Mouse (Mus musculus) left cerebral cortex, postnatal 25 days (tissue): ENCODE data around the gene 9030025P20Rik. TPM values are rescaled to one million over a fixed set of nuclear protein-coding genes. Genes with fewer than 3 reads are reported as not detected.
"Not testable (repeated sequence)": the region's sequence is repeated elsewhere in the genome, so short reads cannot be mapped to it uniquely, and the experiment has no call there.

Experiments
- DNase-seq, 2 experiments: peaks; one replicate each; pipeline ENCODE4 v3.0.0; 2022; ENCODE audit warnings: low spot score in 2 of 2, mixed read lengths in 1 of 2
- intact Hi-C: fragments of 180-260 bp; cut with DNase I; formaldehyde crosslinking; loops from one replicate; pipeline ENCODE4 v1.15.1; 2025
- total RNA-seq, 2 experiments: library from RNA; stranded (reverse); gene quantifications; 2 replicates each; pipeline ENCODE4 v1.2.3; 2021

Gene 9030025P20Rik
- 1 to 10 TPM; 3.5 to 5.1 TPM for total RNA-seq

DNA sequence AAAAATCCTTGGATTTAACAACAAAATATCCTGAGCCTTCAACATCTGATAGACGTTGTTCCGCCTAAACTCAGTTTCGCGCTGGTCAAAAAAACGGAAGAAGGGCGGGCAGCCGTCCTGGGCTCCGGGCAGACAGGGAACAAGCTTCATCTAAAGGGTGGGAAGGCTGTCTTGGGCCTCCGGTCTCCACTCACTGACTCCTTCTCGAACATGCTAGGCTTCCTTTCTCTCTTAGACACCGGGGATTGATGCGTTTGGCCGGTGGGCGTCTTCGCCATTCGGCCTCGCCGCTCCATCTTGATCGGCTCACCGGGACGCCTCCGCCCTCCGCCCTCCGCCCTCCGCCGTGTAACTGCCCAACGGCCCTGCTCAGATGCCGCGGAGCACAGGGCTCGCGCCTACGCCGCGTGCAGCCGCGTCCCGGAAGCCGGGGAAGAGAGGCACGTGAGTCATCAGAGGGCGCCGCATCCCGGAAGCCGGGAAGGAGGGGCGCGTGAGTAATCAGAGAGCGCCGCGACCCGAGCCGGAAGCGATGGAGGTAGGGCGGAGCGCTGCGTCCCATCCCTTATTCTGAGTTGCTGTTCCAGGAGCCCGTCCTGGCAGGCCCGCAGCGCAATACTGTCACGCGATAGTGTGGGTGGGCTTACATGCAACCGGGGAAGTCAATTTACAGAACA, at the start of gene 9030025P20Rik, which contains the start of gene Gm3417:
TSS of gene 9030025P20Rik (plus strand) at position 107 of the 677 bp plus-strand sequence.
TSS of gene Gm3417 (minus strand) at position 429 of the 677 bp plus-strand sequence.
- DNase-seq, intact Hi-C loops: not testable (repeated sequence)

DNA sequence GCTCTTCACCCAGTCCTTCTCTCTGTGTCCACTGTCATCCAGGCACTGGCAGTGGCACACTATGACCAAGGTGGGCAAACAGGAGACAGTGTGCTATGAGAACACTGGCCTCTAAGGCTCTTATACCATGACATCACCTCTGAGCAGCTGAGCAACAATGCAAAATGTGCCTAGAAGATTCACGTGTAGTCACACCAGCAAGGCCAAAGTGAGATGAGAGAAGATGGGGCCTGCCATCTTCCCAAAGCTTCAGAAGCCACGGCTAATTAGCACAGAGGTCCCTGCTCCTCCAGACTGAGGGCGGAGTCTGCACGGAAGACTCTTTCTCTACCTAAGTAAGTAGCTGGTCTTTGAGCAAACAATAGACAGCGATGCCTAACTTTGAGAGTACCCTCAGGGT, 49.6 kb upstream of the 9030025P20Rik start:
- DNase-seq = no peak
- intact Hi-C loops = no loop called here

DNA sequence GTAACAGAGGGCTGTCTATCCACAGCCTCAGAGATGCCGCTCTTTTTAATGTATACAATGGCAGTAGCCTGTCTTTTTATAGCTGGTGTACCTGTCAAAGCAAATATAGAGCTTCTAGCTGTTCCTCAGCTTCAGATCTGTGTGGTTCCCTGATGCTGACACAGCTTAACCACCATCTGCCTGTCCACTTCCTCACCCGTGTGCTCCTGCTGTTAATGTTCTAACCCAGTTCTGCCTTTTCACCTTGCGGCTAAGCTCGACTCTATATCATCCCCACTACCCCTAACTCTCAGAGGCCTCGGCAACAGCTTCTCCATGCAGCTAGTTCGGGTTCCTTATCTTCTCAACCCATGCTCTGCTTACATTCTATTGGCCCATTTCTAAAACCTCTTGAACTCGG, 47.6 kb upstream of the 9030025P20Rik start:
- DNase-seq = no peak
- intact Hi-C loops = no loop called here

DNA sequence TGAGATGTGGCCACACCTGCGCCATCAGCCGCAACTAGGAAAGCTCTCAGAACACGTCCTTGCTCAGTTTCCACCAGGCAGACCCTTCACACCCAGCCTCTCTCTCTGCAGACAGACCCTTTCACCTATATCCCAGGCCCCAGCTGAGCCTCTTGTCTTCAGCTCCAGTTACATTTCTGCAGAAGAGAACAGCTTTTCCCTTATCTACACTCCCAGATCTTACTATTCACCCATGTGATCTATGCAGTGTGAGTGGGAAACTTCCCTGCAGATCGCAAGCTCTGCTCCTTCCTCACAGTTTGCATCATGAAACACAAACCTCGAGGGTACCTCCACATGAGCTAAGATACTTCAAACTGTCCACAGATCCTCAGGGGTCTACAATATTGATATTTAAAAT, 46.8 kb upstream of the 9030025P20Rik start:
- intact Hi-C loops = no loop called here
- DNase-seq = no peak

DNA sequence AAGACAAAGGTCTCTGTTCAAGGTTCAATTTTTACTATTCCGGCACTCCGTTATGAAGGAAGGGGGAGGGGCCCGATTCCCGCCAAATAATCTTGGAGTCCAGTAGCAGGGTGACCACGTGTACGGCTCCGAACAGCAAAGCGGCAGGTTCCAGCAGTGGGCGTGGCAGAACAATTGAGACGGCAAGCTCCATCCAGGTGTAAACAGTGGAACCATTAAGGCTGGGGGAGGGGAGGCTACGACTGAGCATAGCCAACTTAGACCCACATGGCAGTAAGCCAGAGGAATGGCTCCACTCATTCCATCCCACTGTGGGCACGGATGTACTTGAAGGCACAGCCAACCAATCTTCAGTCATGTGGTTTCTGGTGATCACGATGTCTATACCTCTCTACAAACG, 43.0 kb upstream of the 9030025P20Rik start:
- DNase-seq, intact Hi-C loops: not testable (repeated sequence)

DNA sequence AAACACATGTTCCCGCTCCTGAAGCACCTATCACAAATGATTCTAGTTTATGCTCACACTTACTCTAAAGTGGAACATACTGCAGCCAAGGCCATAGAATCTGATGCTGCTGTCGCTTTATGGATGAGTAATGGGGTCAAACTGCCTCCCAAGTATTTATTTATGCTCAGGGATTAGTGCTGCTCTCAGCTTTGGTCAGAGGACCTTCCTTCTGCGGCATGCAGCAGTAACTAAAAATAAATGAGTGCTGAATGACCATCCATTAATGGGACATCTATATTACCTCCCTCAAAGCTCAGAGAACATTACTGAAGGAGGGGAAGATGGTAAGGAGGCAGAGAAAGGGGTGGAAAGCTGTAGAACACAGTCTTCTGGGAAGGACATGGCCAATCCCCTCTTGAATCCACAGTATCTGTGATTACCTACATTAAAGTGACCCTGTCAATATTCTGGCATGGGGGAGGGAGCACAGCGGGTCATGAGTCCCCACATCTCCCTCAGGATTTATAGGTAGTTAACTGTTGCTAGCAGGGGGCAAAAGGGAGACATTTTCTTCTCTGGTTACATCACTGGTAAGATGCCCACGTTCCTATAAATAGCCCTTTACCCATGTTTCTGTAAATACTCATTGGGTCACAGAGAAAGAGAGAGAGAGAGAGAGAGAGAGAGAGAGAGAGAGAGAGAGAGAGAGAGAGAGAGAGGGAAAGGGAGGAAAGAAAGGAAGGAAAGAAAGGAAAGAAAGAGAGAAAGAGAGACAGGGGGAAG, 42.2 kb upstream of the 9030025P20Rik start:
- intact Hi-C loops = no loop called here
- DNase-seq = no peak

DNA sequence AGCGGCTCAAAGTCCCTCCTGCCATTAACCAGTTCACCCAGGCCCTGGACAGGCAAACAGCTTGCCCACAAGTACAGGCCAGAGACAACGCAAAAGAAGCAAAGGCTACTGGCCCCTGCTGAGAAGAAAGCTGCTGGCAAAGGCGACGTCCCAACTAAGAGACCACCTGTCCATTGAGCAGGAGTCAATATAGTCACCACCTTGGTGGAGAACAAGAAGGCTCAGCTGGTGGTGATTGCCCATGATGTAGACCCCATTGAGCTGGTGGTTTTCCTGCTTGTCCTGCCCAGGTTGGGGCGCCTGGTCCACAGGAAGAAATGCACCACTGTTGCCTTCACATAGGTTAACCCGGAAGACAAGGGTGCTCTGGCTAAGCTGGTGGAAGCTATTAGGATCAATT, 36.1 kb upstream of the 9030025P20Rik start:
- intact Hi-C loops = not testable (repeated sequence)
- peak in 1 of 2 experiments; percentile 4 for DNase-seq

DNA sequence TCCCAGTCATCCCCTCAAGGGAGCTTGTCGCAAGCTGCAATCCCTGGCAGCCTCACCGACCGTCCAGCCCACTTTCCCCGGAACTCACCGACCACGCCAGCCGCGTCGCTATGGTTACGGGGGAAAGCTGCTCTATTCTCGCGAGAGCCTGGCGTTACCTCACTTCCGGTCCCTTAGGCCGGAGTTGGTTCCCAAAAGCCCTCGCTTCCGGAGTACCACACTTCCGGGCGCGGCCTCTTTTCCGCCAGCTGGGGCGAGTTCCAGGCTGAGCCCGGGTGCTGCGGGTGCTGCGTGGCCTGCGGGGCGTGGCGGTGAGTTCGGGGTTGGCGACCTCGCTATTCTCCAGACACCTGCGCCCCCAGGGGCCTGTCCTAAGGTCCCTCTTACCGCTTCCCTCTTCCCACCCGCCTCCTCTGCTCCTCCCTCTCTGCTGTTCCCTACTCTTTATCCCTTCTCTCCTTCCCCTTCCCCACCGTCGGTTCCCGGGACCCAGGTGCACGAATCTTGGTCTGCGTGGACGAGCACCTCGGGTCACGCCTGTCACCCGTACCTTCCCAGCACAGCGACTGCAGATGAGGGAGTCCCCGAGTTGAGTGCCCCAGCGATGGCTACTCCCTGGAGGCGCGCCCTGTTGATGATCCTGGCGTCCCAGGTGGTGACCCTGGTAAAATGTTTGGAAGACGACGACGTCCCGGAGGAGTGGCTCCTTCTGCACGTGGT, 35.1 kb upstream of the 9030025P20Rik start, which contains the start of the genes Wdr27 and 1600012H06Rik:
TSS of gene Wdr27 (minus strand) at position 150 of the 720 bp plus-strand sequence.
TSS of gene 1600012H06Rik (plus strand) at position 176 of the 720 bp plus-strand sequence.
- intact Hi-C loops = no loop called here
- peak; percentile 99 for DNase-seq

DNA sequence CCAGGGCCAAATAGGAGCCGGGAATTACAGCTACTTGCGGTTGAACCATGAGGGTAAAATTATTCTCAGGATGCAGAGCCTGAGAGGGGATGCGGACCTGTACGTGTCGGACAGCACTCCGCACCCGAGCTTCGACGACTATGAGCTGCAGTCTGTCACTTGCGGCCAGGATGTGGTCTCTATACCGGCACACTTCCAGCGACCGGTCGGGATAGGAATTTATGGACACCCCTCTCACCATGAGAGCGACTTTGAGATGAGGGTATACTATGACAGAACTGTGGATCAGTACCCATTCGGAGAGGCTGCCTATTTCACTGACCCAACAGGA, 34.6 kb upstream of the 9030025P20Rik start:
- DNase-seq = peak; percentile 5 to 25
- intact Hi-C loops = no loop called here

DNA sequence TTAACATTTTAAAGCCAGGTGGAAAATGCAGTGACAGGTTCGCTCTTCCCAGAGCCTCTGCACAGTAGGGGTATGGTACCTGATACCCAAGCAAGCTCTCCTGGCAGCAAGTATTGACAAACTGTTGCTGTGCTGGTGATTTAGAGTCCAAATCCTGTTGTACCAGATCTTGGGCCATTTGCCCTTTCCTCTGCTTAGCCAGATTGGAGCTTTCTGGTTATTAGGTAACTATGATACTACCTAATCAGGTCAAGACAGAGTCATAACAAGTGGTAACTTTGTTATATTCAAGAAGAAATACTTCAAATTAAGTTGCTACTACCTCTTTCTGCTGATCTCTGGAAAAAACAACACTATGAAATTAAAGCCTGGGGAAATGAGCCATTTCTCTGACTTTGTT, 33.7 kb upstream of the 9030025P20Rik start:
- intact Hi-C loops = no loop called here
- no peak for DNase-seq

DNA sequence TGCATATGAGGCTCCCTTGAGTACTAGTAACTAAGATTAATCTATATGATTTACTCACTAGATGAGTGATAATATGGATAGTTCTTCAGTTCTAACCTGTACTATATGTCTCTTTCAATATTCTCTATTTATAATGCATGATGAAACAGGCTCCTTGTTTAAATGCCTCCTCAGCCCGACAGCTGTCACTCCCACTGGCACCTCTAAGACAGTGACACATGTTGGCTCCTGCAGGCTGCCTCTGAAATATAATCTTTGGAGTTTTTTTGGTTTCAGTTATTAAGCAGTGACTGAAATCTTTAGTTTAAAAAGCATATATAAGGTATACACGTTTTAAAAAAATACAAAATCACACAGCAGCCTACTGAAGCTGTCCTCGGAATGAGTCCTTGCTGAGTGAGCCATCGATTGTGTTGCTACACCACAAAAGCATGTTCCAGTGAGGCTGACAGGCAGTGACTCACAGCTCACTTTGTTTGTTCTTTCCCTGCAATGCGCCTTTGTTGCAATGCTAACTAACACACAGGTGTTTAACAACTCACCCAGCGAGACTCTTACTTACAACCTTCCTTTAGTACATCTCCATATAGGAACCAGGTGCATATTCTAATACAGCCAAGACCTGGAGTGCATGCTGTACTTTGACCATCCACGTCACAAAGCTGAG, 29.0 kb upstream of the 9030025P20Rik start:
- intact Hi-C loops = no loop called here
- peak in 1 of 2 experiments; percentile 4 for DNase-seq

DNA sequence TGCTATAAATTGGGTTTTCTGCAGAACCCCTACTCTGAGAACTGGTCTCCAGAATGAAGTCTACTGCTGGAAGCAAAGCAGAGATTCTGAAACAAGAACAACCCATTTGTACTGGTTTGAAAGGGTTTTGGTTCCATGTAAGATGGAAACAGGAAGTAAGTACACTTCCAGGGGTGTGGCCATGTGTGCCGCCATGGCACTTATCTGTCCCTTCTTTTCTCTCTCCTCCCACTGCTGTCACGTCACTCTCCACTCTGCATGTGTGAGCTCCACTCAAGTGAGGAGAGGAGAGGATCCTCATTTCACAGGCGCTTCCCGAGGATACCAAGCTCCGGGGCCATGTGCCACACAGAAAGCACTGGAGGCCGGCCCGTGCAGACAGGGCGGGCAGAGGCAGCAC, 24.8 kb upstream of the 9030025P20Rik start:
- DNase-seq = no peak
- intact Hi-C loops = no loop called here

DNA sequence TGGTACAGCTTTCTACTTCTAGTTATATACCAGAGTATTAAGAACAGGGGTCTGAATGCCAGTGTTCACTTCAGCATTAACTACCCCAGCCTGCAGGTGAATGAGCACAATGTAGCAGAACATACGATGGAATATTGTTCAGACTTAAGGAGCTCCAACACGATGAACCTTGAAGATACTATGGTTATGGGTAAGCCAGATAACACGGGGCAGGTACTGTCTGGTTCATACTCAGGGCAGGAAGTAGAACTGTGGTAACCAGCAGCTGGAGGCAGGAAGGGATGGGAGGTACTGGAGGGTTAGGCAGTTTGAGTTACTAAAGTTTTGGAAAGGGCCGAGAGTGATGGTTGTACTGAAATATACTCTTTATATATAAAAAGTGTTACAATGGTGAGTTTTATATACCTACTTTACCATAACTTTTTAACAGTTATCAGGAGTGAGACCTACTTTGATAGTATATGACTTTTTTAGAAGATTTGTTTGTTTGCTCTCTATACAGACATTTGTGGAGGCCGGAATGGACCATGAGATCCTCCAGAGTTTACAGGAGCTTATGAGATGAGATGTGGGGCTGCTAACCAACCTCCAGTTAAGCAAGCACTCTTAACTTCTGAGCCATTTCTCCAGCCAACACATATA, 19.5 kb upstream of the 9030025P20Rik start:
- intact Hi-C loops = no loop called here

DNA sequence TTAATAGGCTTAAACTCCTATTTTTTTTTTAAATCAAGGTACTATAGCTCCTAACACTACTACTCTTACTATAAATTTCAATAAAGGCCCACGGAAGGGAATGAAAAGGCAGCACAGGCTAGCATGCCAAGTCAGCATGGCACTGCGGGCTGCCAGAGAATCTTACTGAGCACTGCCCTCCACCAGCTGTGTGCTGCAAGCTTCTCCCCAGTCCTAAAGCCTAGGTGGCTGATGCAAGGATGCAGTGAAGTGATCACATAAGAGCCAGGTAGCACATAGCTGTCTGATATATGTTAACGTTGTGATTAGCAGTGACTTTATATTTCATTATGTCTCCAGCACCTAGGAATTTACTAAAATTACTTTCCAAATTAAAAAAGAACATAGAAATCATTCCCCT, 18.3 kb upstream of the 9030025P20Rik start:
- intact Hi-C loops = no loop called here

More for the DNA sequence above, 19.5 kb upstream of the 9030025P20Rik start:
- no peak for DNase-seq

DNA sequence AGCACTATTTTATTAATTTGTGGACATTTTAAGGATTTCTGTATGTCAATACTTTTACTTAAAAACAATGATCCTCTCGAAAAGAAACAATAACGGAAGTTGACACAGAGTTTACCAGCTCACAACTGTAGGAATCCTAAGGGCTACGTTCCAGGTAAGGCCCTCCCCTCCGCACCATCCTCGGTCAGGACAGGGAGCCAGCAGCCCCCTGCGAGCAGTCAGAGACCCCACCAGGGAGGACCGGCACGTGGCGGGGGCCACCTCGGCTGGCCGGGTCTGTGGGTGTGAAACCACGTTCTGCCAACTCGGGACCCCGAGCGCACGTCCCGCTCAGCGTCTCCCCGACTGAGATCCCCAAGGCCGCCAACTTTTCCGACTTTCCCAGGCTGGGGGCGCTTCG, 17.7 kb upstream of the 9030025P20Rik start:
- peak in 1 of 2 experiments; percentile 9 for DNase-seq
- intact Hi-C loops = no loop called here

More for the DNA sequence above, 18.3 kb upstream of the 9030025P20Rik start:
- DNase-seq = no peak

DNA sequence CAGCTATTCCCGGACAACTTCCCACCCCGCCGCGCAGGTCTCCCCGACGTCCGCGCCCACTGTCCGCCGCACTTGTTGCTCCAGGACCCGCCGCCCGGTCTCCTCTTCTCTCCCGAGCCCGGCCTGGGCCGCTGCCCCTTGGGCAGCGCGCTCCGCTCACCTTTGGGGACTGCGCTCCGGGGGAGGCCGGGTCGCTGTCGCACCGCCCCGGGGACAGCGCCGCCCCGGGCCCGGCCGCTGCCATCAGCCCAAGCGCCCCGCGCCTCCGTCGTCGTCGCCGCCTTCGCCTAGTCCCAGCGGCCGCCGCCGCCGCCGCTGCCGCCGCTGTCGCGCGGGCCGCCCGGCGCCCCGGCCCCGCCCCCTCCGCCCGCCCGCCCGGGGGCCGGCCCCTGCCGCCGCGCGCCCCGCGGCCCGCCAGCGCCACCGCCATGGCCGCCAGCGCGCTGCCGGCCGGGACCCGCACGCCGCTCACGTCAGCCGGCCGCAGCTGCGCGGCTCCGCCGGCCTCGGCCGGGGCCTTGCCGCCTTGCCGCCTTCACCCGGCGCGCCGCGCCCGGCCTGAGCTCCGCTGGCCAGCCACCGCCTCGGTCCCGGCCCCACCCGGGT, 17.2 kb upstream of the 9030025P20Rik start, which contains the start of gene Phf10:
TSS of gene Phf10 (minus strand) at position 323 of the 606 bp plus-strand sequence.
- peak; percentile 9 to 10 for DNase-seq
- intact Hi-C loops = not testable (repeated sequence)

DNA sequence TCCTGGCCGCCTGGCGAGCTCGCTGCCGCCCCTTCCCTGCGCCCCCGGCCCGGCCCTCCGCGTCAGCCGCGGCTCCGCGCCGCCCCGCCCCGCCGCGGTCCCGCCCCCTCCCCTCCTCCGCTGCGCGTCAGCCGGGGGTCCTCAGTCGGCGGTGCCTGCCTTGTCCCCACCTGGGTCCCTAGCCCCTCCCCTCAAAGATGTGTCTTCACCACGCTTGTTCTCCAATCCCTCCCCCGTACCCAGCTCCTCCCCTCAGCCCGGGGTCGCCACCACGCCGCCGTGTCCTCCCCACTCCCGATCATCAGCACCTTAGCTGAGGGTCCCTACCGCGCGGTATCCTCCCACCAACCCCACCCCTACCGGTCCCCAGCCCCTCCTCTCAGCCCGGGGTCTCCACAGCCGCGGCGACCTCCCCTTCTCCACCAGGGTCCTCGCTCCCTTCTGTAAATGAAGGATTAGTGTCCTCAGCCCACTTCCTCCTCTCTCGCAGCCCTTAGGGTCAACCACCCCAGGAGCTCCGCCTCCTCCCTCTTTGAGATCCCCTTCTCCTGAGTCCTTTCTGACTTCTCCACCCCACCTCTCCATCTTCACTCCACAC, 16.6 kb upstream of the 9030025P20Rik start:
- intact Hi-C loops, DNase-seq: not testable (repeated sequence)

DNA sequence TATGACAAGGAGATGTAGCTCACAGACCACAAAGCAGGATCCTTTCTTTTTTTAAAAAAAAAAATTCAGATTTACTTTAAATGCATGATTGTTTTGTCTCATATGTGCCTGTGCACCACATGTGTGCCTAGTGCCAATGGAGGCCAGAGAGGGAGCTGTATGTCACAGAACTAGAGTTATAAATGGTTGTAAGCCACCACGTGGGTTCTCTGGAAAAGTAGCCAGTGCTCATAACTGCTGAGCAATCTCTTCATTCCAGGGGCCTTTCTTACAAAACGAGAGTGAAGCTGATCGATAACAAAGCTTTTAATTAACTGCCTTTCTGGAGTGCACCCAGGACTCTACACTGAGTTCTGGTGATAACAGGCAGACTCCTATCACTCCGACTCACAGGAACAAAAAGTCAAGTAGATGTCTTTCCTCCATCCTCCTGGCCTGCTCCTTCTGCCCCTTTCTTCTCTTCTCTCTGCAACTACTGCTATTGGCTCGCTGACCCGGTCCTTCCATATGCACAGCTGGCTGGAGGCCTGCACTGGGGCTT, 9.8 kb upstream of the 9030025P20Rik start:
- intact Hi-C loops, DNase-seq: not testable (repeated sequence)
